Mouse (Mus musculus): ENCODE measurements around the gene Nrde2.

- TF ChIP-seq POLR2A (IDR thresholded peaks at IDR 0.05; ENCODE audit: control insufficient read depth, low read depth, low read length) (no peak), CTCF (IDR thresholded peaks at IDR 0.05; ENCODE audit: control insufficient read depth, insufficient read depth, insufficient replicate concordance, low read depth, low read length) (no peak)
Observed at GRCm38 (mm10) chr12:100182676-100183075, 23.2 kb upstream of the Nrde2 start.

Data from testis, adult 2 months (tissue).